Mouse (Mus musculus): ENCODE data around the gene Cdk9. TPM values are rescaled to one million over a fixed set of nuclear protein-coding genes. Genes with fewer than 3 reads are reported as not detected.

Gene Cdk9
- 50.0 TPM for polyA plus RNA-seq (2014; fragmentation: Illumina TruSeq; extraction: RNeasy Lipid Tissue Mini Kit (QIAGEN cat#74804); ENCODE audit: low read depth, low replicate concordance)

DNA sequence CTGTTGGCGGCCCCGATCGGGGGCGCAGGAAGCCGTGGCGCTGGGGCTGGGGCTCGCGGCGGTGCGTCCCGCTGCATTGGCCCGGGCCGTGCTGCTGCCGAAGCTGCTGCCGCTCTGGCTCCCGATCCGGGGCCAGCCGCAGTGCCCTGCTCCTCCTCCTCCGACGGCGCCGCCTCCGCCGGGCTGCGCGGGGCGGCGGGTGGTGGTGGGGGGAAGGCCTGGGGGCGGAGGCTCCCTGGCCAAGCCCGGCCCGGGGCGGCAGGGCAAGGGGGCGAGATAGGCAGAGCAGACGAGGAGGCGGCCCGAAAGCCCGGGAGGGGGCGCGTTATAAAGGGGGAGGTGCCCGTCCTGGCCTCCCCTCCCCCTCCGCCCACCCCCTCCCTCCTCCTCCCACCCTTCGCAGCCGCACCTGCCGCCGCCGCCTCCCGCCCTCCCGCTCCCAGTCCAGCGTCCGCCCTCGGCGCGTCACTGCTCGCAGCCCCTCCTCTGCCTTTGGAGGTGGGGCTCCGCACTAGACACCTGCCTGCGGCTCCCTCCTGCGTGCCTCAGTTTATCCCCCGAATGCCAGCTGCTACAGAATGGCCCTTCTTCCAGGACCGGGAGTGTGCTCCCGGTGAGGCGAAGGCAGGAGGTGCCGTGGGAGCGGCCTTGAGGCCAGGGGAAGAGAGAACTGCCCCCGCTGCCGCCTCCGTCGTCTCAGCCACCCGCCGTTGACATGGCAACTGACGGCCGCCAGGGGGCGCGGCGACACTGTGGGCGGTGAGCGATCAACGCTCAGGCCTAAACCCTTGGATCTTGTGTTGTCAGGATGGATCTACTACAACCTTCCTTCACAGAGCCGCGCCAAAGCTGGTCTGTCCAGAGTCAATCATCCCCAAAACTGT, at the start of gene Cdk9:
Gene Cdk9 (minus strand): TSS at position 143 of the 884 bp plus-strand sequence.

DNA sequence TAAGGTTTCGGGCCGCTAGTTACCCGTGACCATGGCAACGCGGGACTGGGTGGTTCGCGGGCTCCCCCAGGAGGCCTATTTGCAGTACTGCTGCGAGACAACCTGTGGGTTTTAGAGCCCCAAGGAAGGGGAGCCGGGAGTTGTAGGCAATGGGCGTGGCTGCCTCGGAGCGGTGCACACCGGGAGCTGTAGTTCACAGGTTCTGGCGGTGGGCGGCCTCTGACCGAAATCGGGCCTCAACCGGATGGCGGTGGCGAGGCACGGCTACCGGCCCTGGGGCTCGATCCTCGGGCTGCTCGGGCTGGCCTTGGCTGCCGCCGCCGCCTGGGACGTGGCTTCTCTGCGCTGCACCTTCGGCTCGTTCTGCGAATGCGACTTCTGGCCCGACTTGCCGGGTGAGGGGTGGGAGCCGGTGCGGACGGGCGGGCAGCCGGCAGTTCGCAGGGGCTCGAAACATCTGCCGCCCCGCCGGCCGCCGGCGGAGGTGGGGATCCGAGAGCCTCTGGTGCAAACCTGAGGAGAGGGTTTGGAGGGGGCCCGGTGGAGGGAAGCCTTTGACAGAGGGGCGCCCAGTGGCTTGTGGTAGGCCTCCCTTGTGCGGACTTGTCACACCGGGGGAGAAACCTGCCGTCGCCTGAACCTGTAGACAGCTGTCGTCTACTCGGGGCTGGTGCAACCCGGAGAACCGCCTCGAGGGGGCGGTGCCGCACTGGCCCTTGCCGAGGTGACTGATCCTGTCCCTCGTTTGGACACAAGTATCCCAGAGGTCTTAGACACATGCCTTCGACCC, 44.4 kb upstream of the Cdk9 start, which contains the start of gene Tor2a:
Gene Tor2a (plus strand): TSS at position 179 of the 790 bp plus-strand sequence.

DNA sequence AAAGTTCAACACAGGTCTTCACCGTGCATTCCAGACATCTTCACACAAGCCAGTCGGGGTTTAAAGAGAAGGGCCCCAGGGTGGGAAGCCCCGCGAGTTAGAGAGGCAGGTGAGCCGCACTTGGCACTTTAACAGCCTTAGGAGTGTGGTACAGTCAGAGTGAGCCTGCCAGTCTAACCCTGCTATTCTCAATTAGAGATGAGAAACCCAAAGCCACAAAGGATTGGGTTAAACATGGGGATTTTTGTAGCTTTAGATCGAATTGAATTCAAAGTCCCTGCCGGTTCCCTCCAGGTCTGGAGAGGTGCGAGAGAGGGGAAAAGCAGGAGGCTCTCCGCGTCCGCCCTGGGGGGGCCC, 28.0 kb upstream of the Cdk9 start, which contains the start of gene 6330409D20Rik:
Gene 6330409D20Rik (minus strand): TSS at position 101 of the 357 bp plus-strand sequence.

DNA sequence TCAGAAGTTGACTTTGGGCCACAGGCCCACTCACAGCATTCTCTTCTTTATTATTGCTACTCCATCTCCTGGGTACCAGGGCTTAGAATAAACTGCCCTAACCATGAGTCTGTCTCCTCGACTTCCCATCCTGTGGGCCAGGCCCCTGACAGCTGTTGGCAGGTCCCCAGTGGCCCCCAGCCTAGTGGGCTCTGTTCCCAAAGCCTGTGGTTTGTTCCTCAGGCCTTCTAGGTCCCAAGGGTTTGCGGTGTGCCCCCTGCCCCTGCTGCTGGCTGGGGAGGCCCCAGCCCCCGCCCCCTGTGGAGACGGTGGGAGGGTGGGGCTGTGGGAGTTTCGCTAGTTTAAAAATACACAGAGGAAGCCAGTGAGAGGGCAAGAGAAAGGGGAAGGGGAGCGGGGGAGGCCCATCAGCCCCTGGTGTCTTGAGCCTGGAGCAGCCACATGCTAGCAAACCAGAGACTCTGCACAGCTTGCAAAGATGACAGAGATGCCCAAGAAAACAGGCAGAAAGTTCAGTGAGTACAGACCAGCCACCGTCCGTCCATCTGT, 7.9 kb upstream of the Cdk9 start, which contains the start of gene Sh2d3c:
Gene Sh2d3c (plus strand): TSS at position 375 of the 549 bp plus-strand sequence.

DNA sequence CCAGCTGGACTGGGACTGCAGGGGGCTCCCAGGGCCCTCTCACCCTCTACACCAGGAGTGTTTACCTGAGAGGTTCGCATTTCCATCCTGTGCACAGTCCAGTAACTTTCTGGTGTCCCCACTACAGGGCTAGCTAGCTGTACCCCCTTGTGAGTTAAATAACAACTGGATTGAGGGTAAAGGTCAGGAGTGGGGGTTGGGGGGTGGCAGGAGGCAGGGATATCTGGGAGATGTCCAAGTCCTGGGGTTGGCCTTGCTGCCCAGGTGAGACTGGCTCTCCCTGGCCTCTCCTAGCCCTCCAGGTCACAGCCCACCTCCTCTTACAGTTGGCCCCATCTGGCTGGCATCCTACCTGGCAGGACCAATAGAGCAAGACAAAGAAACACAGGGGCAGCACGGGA, 8.9 kb downstream of the Cdk9 start, which contains the start of gene Fpgs:
Gene Fpgs (minus strand): TSS at position 125 of the 401 bp plus-strand sequence.

Other genes with a start within 250 kb of the Cdk9 start
- gene Fam102a, start 177.7 kb downstream of the Cdk9 start, polyA plus RNA-seq (2014; fragmentation: Illumina TruSeq; extraction: RNeasy Lipid Tissue Mini Kit (QIAGEN cat#74804); ENCODE audit: low read depth, low replicate concordance), result 20.4 TPM
- 3.8 TPM for gene Dpm2, start 142.2 kb downstream of the Cdk9 start, polyA plus RNA-seq (2014; fragmentation: Illumina TruSeq; extraction: RNeasy Lipid Tissue Mini Kit (QIAGEN cat#74804); ENCODE audit: low read depth, low replicate concordance)
- gene Pip5kl1, start 138.3 kb downstream of the Cdk9 start, polyA plus RNA-seq (2014; fragmentation: Illumina TruSeq; extraction: RNeasy Lipid Tissue Mini Kit (QIAGEN cat#74804); ENCODE audit: low read depth, low replicate concordance), result not detected
- not detected for gene 9430097D07Rik, start 137.4 kb downstream of the Cdk9 start, polyA plus RNA-seq (2014; fragmentation: Illumina TruSeq; extraction: RNeasy Lipid Tissue Mini Kit (QIAGEN cat#74804); ENCODE audit: low read depth, low replicate concordance)
- gene St6galnac4, start 126.0 kb downstream of the Cdk9 start, polyA plus RNA-seq (2014; fragmentation: Illumina TruSeq; extraction: RNeasy Lipid Tissue Mini Kit (QIAGEN cat#74804); ENCODE audit: low read depth, low replicate concordance), result 8.4 TPM
- 109 TPM for gene St6galnac6, start 113.4 kb downstream of the Cdk9 start, polyA plus RNA-seq (2014; fragmentation: Illumina TruSeq; extraction: RNeasy Lipid Tissue Mini Kit (QIAGEN cat#74804); ENCODE audit: low read depth, low replicate concordance)
- gene Ak1, start 91.3 kb downstream of the Cdk9 start, polyA plus RNA-seq (2014; fragmentation: Illumina TruSeq; extraction: RNeasy Lipid Tissue Mini Kit (QIAGEN cat#74804); ENCODE audit: low read depth, low replicate concordance), result 1.3 TPM
- 2.1 TPM for gene Eng, start 66.5 kb downstream of the Cdk9 start, polyA plus RNA-seq (2014; fragmentation: Illumina TruSeq; extraction: RNeasy Lipid Tissue Mini Kit (QIAGEN cat#74804); ENCODE audit: low read depth, low replicate concordance)
- gene Fpgs, start 8.9 kb downstream of the Cdk9 start, polyA plus RNA-seq (2014; fragmentation: Illumina TruSeq; extraction: RNeasy Lipid Tissue Mini Kit (QIAGEN cat#74804); ENCODE audit: low read depth, low replicate concordance), result 1.1 TPM
- 0.63 TPM for gene Sh2d3c, start 8.0 kb upstream of the Cdk9 start, polyA plus RNA-seq (2014; fragmentation: Illumina TruSeq; extraction: RNeasy Lipid Tissue Mini Kit (QIAGEN cat#74804); ENCODE audit: low read depth, low replicate concordance)
- gene 6330409D20Rik, start 27.9 kb upstream of the Cdk9 start, polyA plus RNA-seq (2014; fragmentation: Illumina TruSeq; extraction: RNeasy Lipid Tissue Mini Kit (QIAGEN cat#74804); ENCODE audit: low read depth, low replicate concordance), result not detected
- gene Tor2a, start 44.2 kb upstream of the Cdk9 start, polyA plus RNA-seq (2014; fragmentation: Illumina TruSeq; extraction: RNeasy Lipid Tissue Mini Kit (QIAGEN cat#74804); ENCODE audit: low read depth, low replicate concordance), result 1.7 TPM
- 0.41 TPM for gene Ttc16, start 62.6 kb upstream of the Cdk9 start, polyA plus RNA-seq (2014; fragmentation: Illumina TruSeq; extraction: RNeasy Lipid Tissue Mini Kit (QIAGEN cat#74804); ENCODE audit: low read depth, low replicate concordance)
- 3.2 TPM for gene Ptrh1, start 62.7 kb upstream of the Cdk9 start, polyA plus RNA-seq (2014; fragmentation: Illumina TruSeq; extraction: RNeasy Lipid Tissue Mini Kit (QIAGEN cat#74804); ENCODE audit: low read depth, low replicate concordance)
- not detected for gene Cfap157, start 71.4 kb upstream of the Cdk9 start, polyA plus RNA-seq (2014; fragmentation: Illumina TruSeq; extraction: RNeasy Lipid Tissue Mini Kit (QIAGEN cat#74804); ENCODE audit: low read depth, low replicate concordance)
- 12.2 TPM for gene Stxbp1, start 134.2 kb upstream of the Cdk9 start, polyA plus RNA-seq (2014; fragmentation: Illumina TruSeq; extraction: RNeasy Lipid Tissue Mini Kit (QIAGEN cat#74804); ENCODE audit: low read depth, low replicate concordance)
- 1.3 TPM for gene Fam129b, start 163.0 kb upstream of the Cdk9 start, polyA plus RNA-seq (2014; fragmentation: Illumina TruSeq; extraction: RNeasy Lipid Tissue Mini Kit (QIAGEN cat#74804); ENCODE audit: low read depth, low replicate concordance)
- gene Rpl12, start 248.5 kb upstream of the Cdk9 start, polyA plus RNA-seq (2014; fragmentation: Illumina TruSeq; extraction: RNeasy Lipid Tissue Mini Kit (QIAGEN cat#74804); ENCODE audit: low read depth, low replicate concordance), result 240 TPM
- 6.0 TPM for gene Lrsam1, start 248.5 kb upstream of the Cdk9 start, polyA plus RNA-seq (2014; fragmentation: Illumina TruSeq; extraction: RNeasy Lipid Tissue Mini Kit (QIAGEN cat#74804); ENCODE audit: low read depth, low replicate concordance)

All from sigmoid colon, adult 10 weeks (tissue).